In genomic region chr12:34452643-34453042, GRCm38 (mm10) we compare ENCODE assay signal across 20 mouse cellular contexts.
DNase-seq lines count a peak whose midpoint lies in the region; ATAC-seq and TF ChIP-seq lines count a peak whose summit lies in the region.
"Had no signal": no experiment of that assay in that cellular context is flagged by ENCODE, and none has a peak within 500 bp of the region (broad histone marks: within the 10 kb centered on the region; RNA-seq: fewer than 3 reads in every experiment).

No protein-coding gene starts in this region.

- TF ChIP-seq EP300 in heart, postnatal 0 days (IDR thresholded peaks at IDR 0.05; ENCODE audit: low read depth), result no peak

- H3K4me2 ChIP-seq in heart, embryonic 12.5 days, result peak overlapping the region; percentile 13; the same call in 1 of the 2 replicates
- H3K4me2 ChIP-seq in heart, embryonic 14.5 days (ENCODE audit: low read length), result peak overlapping the region; percentile 49
- peak overlapping the region; percentile 41 for H3K4me2 ChIP-seq in heart, postnatal 0 days (ENCODE audit: low read depth, low read length)
- H3K4me2 ChIP-seq: forebrain, embryonic 13.5 days; hindbrain, embryonic 14.5 days; intestine, embryonic 15.5 days; kidney, embryonic 15.5 days had no signal

- WGBS in heart, embryonic 12.5 days, result 55% methylated on average over 5 of the region's 5 CpGs
- WGBS in heart, embryonic 14.5 days, result 36% methylated on average over 5 of the region's 5 CpGs
- 42% methylated on average over 5 of the region's 5 CpGs for WGBS in heart, postnatal 0 days

- peak overlapping the region; percentile 81 for H3K27ac ChIP-seq in heart, embryonic 12.5 days (ENCODE audit: poor library complexity, severe bottlenecking)
- peak overlapping the region; percentile 71 to 80 for H3K27ac ChIP-seq in heart, embryonic 14.5 days (replicated peaks in 1 of 2; ENCODE audit: control insufficient read depth in 1 of 2, insufficient read depth in 1 of 2, low read depth in 2 of 2, low read length in 2 of 2)
- peak overlapping the region; percentile 73 for H3K27ac ChIP-seq in heart, postnatal 0 days (ENCODE audit: low read depth)
- H3K27ac ChIP-seq: embryonic facial prominence, embryonic 10.5 days; forebrain, embryonic 13.5 days; hindbrain, embryonic 14.5 days; intestine, embryonic 15.5 days; kidney, embryonic 15.5 days had no signal

- ATAC-seq in heart, embryonic 12.5 days (ENCODE audit: insufficient number of reproducible peaks, low FRiP score), result no peak
- ATAC-seq in heart, embryonic 14.5 days (ENCODE audit: insufficient number of reproducible peaks, insufficient read depth, low FRiP score, low read depth), result no peak
- ATAC-seq in heart, postnatal 0 days (ENCODE audit: insufficient read depth, low read depth), result peak; percentile 73; the same call in 1 of the 2 replicates
- ATAC-seq: activated CD4-positive, CD25-positive, alpha-beta regulatory T cell, adult 4 months; forebrain, embryonic 13.5 days; forebrain, postnatal 0 days; intestine, embryonic 15.5 days; Patski had no signal

- H3K27me3 ChIP-seq in heart, embryonic 12.5 days (replicated peaks), result no peaks in the 10 kb centered on the region
- H3K27me3 ChIP-seq in heart, embryonic 14.5 days (ENCODE audit: control insufficient read depth, insufficient read depth, low read length), result no peaks in the 10 kb centered on the region
- H3K27me3 ChIP-seq in heart, postnatal 0 days (ENCODE audit: control insufficient read depth, insufficient read depth, low read length), result no peaks in the 10 kb centered on the region
- H3K27me3 ChIP-seq: CH12.LX; forebrain, embryonic 13.5 days; intestine, embryonic 15.5 days; kidney, embryonic 15.5 days had no signal

- TF ChIP-seq CTCF in heart, postnatal 0 days (IDR thresholded peaks at IDR 0.05; ENCODE audit: low read depth), result no peak

- no peaks in the 10 kb centered on the region for H3K36me3 ChIP-seq in heart, embryonic 12.5 days
- H3K36me3 ChIP-seq in heart, embryonic 14.5 days (ENCODE audit: control insufficient read depth, insufficient read depth, low read length), result no peaks in the 10 kb centered on the region
- H3K36me3 ChIP-seq in heart, postnatal 0 days (replicated peaks; ENCODE audit: control insufficient read depth, insufficient read depth, low read length), result no peaks in the 10 kb centered on the region
- H3K36me3 ChIP-seq: embryonic facial prominence, embryonic 10.5 days; intestine, embryonic 15.5 days; kidney, embryonic 15.5 days had no signal

- peaks cover 7% of the 10 kb centered on the region for H3K4me1 ChIP-seq in heart, embryonic 12.5 days (replicated peaks)
- H3K4me1 ChIP-seq in heart, embryonic 14.5 days (ENCODE audit: control insufficient read depth in 2 of 2, insufficient read depth in 2 of 2, low read length in 2 of 2), result peaks cover 2 to 20% of the 10 kb centered on the region in 2 experiments; a peak in 3 of 4 replicates
- H3K4me1 ChIP-seq in heart, postnatal 0 days (ENCODE audit: control insufficient read depth, insufficient read depth), result peaks cover 4% of the 10 kb centered on the region
- H3K4me1 ChIP-seq: forebrain, embryonic 13.5 days; intestine, embryonic 15.5 days; kidney, embryonic 15.5 days had no signal

- no peaks in the 10 kb centered on the region for H3K9me3 ChIP-seq in heart, embryonic 12.5 days (replicated peaks)
- H3K9me3 ChIP-seq in heart, embryonic 14.5 days (ENCODE audit: control insufficient read depth, low read length), result no peaks in the 10 kb centered on the region
- H3K9me3 ChIP-seq in heart, postnatal 0 days (replicated peaks; ENCODE audit: control insufficient read depth, low read length), result no peaks in the 10 kb centered on the region
- H3K9me3 ChIP-seq: embryonic facial prominence, embryonic 10.5 days; forebrain, embryonic 13.5 days; intestine, embryonic 15.5 days; kidney, embryonic 15.5 days had no signal

- DNase-seq in heart, adult 18-20 months, result peak; percentile 41 to 44
- DNase-seq in heart, adult 8-10 months (ENCODE audit: low spot score), result no peak
- no peak for DNase-seq in heart, postnatal 4 days
- DNase-seq in heart, postnatal 0 days (ENCODE audit: low spot score), result peak; percentile 45
- no peak for DNase-seq in testis, postnatal 14 days (ENCODE audit: low spot score)
- DNase-seq: adrenal gland, postnatal 14 days; cerebellum, adult 18-20 months; cerebellum, adult 9-11 months; forebrain, postnatal 0 days; kidney, adult 18-20 months had no signal

- no peak overlapping the region for H3K9ac ChIP-seq in heart, embryonic 12.5 days
- peak overlapping the region; percentile 28 for H3K9ac ChIP-seq in heart, embryonic 14.5 days (ENCODE audit: low read length)
- peak overlapping the region; percentile 42; the same call in 1 of the 2 replicates for H3K9ac ChIP-seq in heart, postnatal 0 days (replicated peaks; ENCODE audit: low read depth, low read length)
- H3K9ac ChIP-seq: forebrain, embryonic 13.5 days; forebrain, postnatal 0 days; hindbrain, embryonic 14.5 days; intestine, embryonic 15.5 days; kidney, embryonic 15.5 days had no signal

- H3K4me3 ChIP-seq in heart, embryonic 12.5 days, result no peak overlapping the region
- H3K4me3 ChIP-seq in heart, embryonic 14.5 days (ENCODE audit: control insufficient read depth in 1 of 2, insufficient read depth in 1 of 2, low read depth in 1 of 2, low read length in 2 of 2), result no peak overlapping the region
- no peak overlapping the region for H3K4me3 ChIP-seq in heart, postnatal 0 days (ENCODE audit: low read depth, low read length)
- H3K4me3 ChIP-seq: embryonic facial prominence, embryonic 10.5 days; forebrain, embryonic 13.5 days; intestine, embryonic 15.5 days; kidney, embryonic 15.5 days had no signal

Comparison
In these comparisons a context has a peak if more than half of its experiments do, and no peak if none do; other contexts are left out.
1. DNase-seq: peak in heart, adult 18-20 months (2 of 2) and heart, postnatal 0 days (single experiment); none in heart, adult 8-10 months (single experiment), heart, postnatal 4 days (single experiment) and testis, postnatal 14 days (single experiment).
2. Peak in every context shown above with its lines, with median percentiles within 50 percentile points of each other: H3K27ac ChIP-seq and H3K4me2 ChIP-seq.